Mouse (Mus musculus) embryonic fibroblast, embryonic 13.5 days (primary cell): ENCODE measurements at regions not wholly inside any gene's neighbourhood (a gene's known extent, or its start where the extent isn't known, plus 50 kb on each side); places are given as distances from the start of the nearest gene placed in this dataset.

Experiments used
- CTCF ChIP-seq: IDR thresholded peaks from 2 replicates; pipeline ENCODE4 v1.5.1; 2011; ENCODE audit warnings: mild to moderate bottlenecking, control low read depth, low read length, moderate library complexity, borderline replicate concordance; ENCODE audit not compliant: insufficient read depth
- POLR2A ChIP-seq: IDR thresholded peaks from 2 replicates; pipeline ENCODE4 v1.6.1; 2011; ENCODE audit warnings: low read depth, mild to moderate bottlenecking, control low read depth, low read length, moderate library complexity

GRCm38 (mm10) chr3:126292259-126292658 is 71.2 kb upstream of the Arsj start:
- TF ChIP-seq POLR2A (no peak), CTCF (no peak)
